In the genomic region with DNA sequence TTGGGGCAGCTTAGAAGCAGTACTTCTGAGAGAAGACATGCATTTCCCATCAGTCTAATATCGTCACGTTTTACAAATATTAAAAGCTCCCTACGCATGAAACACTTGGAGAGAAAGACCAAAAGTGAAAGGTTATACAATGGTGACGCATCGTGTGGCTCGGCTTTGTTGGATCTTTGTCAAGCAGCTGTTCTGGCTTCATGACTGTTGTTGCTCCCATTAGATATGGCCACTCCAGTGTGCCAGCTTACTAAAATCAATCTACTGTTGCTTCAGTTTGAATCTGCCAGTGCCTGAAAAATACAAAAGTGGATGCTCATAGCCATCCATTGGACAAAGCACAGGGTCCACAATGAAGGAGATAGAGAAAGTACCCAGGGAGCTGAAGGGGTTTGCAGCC, we compare ENCODE assay signal across 19 mouse cellular contexts.
DNase-seq lines count a peak whose midpoint lies in the region; ATAC-seq and TF ChIP-seq lines count a peak whose summit lies in the region.
"Had no signal": no experiment of that assay in that cellular context is flagged by ENCODE, and none has a peak within 500 bp of the region (broad histone marks: within the 10 kb centered on the region; RNA-seq: fewer than 3 reads in every experiment).

No protein-coding gene starts in this region.

- no peak overlapping the region for H3K9ac ChIP-seq in embryonic facial prominence, embryonic 14.5 days (ENCODE audit: low read depth, low read length)
- H3K9ac ChIP-seq: forebrain, embryonic 13.5 days; heart, embryonic 15.5 days; hindbrain, embryonic 14.5 days; intestine, embryonic 15.5 days; liver, embryonic 13.5 days had no signal

- no peak overlapping the region for H3K27ac ChIP-seq in embryonic facial prominence, embryonic 14.5 days (replicated peaks; ENCODE audit: low read depth, low read length)
- no peak overlapping the region for H3K27ac ChIP-seq in embryonic facial prominence, embryonic 10.5 days (replicated peaks)
- H3K27ac ChIP-seq: forebrain, embryonic 13.5 days; heart, embryonic 15.5 days; hindbrain, embryonic 14.5 days; intestine, embryonic 15.5 days; liver, embryonic 13.5 days; macrophage had no signal

- ATAC-seq in embryonic facial prominence, embryonic 14.5 days (ENCODE audit: low read depth) = peak; percentile 41; the same call in 1 of the 2 replicates
- ATAC-seq: forebrain, embryonic 13.5 days; intestine, embryonic 15.5 days had no signal

- no peak for TF ChIP-seq POLR2A in lung, adult 2 months (IDR thresholded peaks at IDR 0.05; ENCODE audit: borderline replicate concordance, extremely low read depth, low read depth, low read length)

- WGBS in embryonic facial prominence, embryonic 14.5 days = 76% methylated on average over 6 of the region's 6 CpGs
- WGBS in embryonic facial prominence, embryonic 10.5 days = 94% methylated on average over 6 of the region's 6 CpGs
- 77% methylated on average over 6 of the region's 6 CpGs for WGBS in lung, adult 2 months

- no peak for TF ChIP-seq CTCF in lung, adult 2 months (IDR thresholded peaks at IDR 0.05; ENCODE audit: insufficient read depth, low read length)

- no peaks in the 10 kb centered on the region for H3K4me1 ChIP-seq in embryonic facial prominence, embryonic 14.5 days (ENCODE audit: control insufficient read depth, insufficient read depth, low read length)
- no peaks in the 10 kb centered on the region for H3K4me1 ChIP-seq in embryonic facial prominence, embryonic 10.5 days
- no peaks in the 10 kb centered on the region for H3K4me1 ChIP-seq in lung, adult 2 months (ENCODE audit: control insufficient read depth, insufficient read depth, low read length)
- H3K4me1 ChIP-seq: forebrain, embryonic 13.5 days; heart, embryonic 15.5 days; intestine, embryonic 15.5 days; liver, embryonic 13.5 days had no signal

- peak; percentile 51 for DNase-seq in embryonic facial prominence, embryonic 14.5 days (ENCODE audit: low spot score)
- no peak for DNase-seq in embryonic facial prominence, embryonic 10.5 days (ENCODE audit: low spot score)
- peak; percentile 4 for DNase-seq in lung, postnatal 10 days
- DNase-seq in lung, adult 2 months = no peak
- DNase-seq in gastrocnemius, postnatal 25 days = peak; percentile 29
- DNase-seq in skeletal muscle tissue, adult 2 months (ENCODE audit: low read depth, low spot score) = peak; percentile 68
- no peak for DNase-seq in right cerebral cortex, postnatal 10 days (ENCODE audit: low spot score in 2 of 2)
- no peak for DNase-seq in layer of hippocampus, adult 18-20 months (ENCODE audit: low spot score in 2 of 2)
- DNase-seq: cerebellum, adult 9-11 months; layer of hippocampus, postnatal 36 days; left cerebral cortex, postnatal 4 days; liver, embryonic 13.5 days; thymus, postnatal 36 days had no signal

- H3K27me3 ChIP-seq in embryonic facial prominence, embryonic 14.5 days (replicated peaks; ENCODE audit: control insufficient read depth, insufficient read depth, low read length) = no peaks in the 10 kb centered on the region
- no peaks in the 10 kb centered on the region for H3K27me3 ChIP-seq in embryonic facial prominence, embryonic 10.5 days (replicated peaks; ENCODE audit: low read depth, poor library complexity, severe bottlenecking)
- H3K27me3 ChIP-seq: forebrain, embryonic 13.5 days; heart, embryonic 15.5 days; intestine, embryonic 15.5 days; liver, embryonic 13.5 days had no signal

- no peaks in the 10 kb centered on the region for H3K9me3 ChIP-seq in embryonic facial prominence, embryonic 14.5 days (ENCODE audit: control insufficient read depth, low read length)
- H3K9me3 ChIP-seq in embryonic facial prominence, embryonic 10.5 days = no peaks in the 10 kb centered on the region
- H3K9me3 ChIP-seq: forebrain, embryonic 13.5 days; heart, embryonic 15.5 days; intestine, embryonic 15.5 days; liver, embryonic 13.5 days had no signal

- no peak overlapping the region for H3K4me3 ChIP-seq in embryonic facial prominence, embryonic 14.5 days (ENCODE audit: low read depth, low read length)
- no peak overlapping the region for H3K4me3 ChIP-seq in embryonic facial prominence, embryonic 10.5 days
- no peak overlapping the region for H3K4me3 ChIP-seq in lung, adult 2 months (replicated peaks; ENCODE audit: extremely low read depth, low read depth, low read length)
- H3K4me3 ChIP-seq: forebrain, embryonic 13.5 days; heart, embryonic 15.5 days; intestine, embryonic 15.5 days; liver, embryonic 13.5 days had no signal

- no peaks in the 10 kb centered on the region for H3K36me3 ChIP-seq in embryonic facial prominence, embryonic 14.5 days (ENCODE audit: control insufficient read depth, insufficient read depth, low read length)
- no peaks in the 10 kb centered on the region for H3K36me3 ChIP-seq in embryonic facial prominence, embryonic 10.5 days (replicated peaks)
- H3K36me3 ChIP-seq: heart, embryonic 15.5 days; intestine, embryonic 15.5 days; liver, embryonic 13.5 days had no signal

- H3K4me2 ChIP-seq in embryonic facial prominence, embryonic 14.5 days (ENCODE audit: low read depth, low read length) = no peak overlapping the region
- H3K4me2 ChIP-seq: forebrain, embryonic 13.5 days; heart, embryonic 15.5 days; hindbrain, embryonic 14.5 days; intestine, embryonic 15.5 days; liver, embryonic 13.5 days; midbrain, embryonic 11.5 days had no signal

Comparison
In these comparisons a context has a peak if more than half of its experiments do, and no peak if none do; other contexts are left out.
1. DNase-seq: peak in embryonic facial prominence, embryonic 14.5 days (single experiment), lung, postnatal 10 days (single experiment), gastrocnemius, postnatal 25 days (single experiment) and skeletal muscle tissue, adult 2 months (single experiment); none in embryonic facial prominence, embryonic 10.5 days (single experiment), lung, adult 2 months (single experiment), right cerebral cortex, postnatal 10 days (0 of 2) and layer of hippocampus, adult 18-20 months (0 of 2).